Mouse (Mus musculus) embryonic stem cell, embryonic (primary cell): ENCODE results near the gene Synrg.

Experiments
- CTCF ChIA-PET, 4 experiments: fragments of 300-600 bp in 2 of 4; fragments of 350-600 bp in 2 of 4; sonication (Branson Sonifier 250); formaldehyde crosslinking; loops; one replicate each; lab custom pipeline; 2022; ENCODE audit warnings: inconsistent platforms in 2 of 4; lab: Charles Lee
- POLR2A ChIA-PET, 4 experiments: fragments of 300-600 bp in 2 of 4; fragments of 350-600 bp in 2 of 4; sonication (Branson Sonifier 250); formaldehyde crosslinking; loops; one replicate each; lab custom pipeline; 2022; ENCODE audit warnings: antibody characterized with exemption in 4 of 4, inconsistent platforms in 1 of 4; lab: Charles Lee

Gene Synrg

DNA sequence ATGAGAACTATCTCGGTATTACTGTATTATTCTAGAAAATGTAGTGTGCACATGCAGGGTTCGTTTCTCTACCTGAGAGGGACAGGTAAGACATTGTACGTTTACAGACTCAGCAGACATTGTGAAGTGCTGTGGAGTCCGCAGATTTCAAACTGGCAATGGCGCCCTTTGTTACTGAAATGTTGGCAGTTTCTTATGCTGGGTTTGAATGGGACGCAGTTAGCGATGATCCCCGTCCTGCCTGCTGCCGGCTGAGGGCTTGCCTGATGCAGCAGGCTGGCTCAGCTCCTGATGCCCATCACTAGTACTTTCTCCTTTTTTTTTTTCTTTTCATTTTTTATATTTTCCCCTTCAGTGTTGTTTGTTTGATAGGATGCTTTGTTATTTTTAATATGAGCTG is 46.2 kb downstream of the Synrg start:
- CTCF ChIA-PET, result interaction anchor here in 2 of 4 experiments (0.8 to 1.9 kb wide), 2 partner anchors 7 to 10 kb away, joined by 3 to 6 read pairs; no protein-coding TSS in a partner anchor
- POLR2A ChIA-PET, result interaction anchor here in 2 of 4 experiments (0.5 to 1.4 kb wide), 6 partner anchors 9 to 19 kb away, joined by 3 to 6 read pairs (median 3); no protein-coding TSS in a partner anchor

DNA sequence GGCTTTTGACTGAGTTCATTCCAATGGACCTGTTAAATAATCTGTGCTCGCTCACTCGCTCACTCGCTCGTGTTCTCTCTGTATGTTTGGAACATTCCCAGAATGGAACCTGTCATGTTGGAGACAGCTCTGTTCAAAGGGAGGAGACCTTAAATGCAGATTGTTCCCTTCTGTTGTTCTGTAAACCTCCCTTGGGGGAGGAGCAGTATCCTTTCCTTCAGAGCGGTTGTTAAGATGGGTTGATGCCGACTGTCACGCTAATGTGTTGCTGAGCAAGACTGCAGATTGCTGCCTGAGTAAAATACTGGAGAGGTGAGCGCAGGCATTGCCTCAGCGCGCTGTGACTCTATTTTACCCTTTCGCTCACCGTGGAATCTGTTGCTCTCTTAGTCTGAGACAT is 46.8 kb downstream of the Synrg start:
- POLR2A ChIA-PET, result interaction anchor here in 1 of 4 experiments (0.5 kb wide), 1 partner anchor 10 kb away, joined by 3 read pairs; no protein-coding TSS in a partner anchor

DNA sequence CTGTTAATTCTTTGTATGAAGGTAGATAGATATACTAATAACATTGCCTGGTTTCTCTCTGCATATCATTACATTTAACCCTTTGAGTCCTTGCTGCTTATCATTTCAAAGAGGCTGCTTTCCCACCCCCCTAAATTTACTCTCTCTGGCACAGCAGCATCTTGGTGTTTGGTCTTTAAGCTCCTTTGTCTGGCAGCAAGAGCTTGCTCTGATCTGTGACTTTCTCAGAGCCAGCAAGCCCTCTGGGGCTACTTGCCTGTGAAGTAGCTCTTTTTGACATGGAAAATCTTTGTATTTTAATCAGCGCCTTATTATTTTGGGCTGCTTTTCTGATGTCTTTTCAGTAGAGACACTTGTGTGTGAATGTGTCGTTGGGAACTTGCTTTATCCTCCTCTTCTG is 47.3 kb downstream of the Synrg start:
- ChIA-PET CTCF (interaction anchor here in 1 of 4 experiments (0.9 kb wide), 1 partner anchor 20 kb away, joined by 21 read pairs; no protein-coding TSS in a partner anchor), POLR2A (interaction anchor here in 1 of 4 experiments (0.7 to 1.2 kb wide), 3 partner anchors 12 to 211 kb away, joined by 4 to 8 read pairs (median 5); no protein-coding TSS in a partner anchor)

More for the DNA sequence above, 46.8 kb downstream of the Synrg start:
- CTCF ChIA-PET, result interaction anchor here in 2 of 4 experiments (0.8 to 0.9 kb wide), 2 partner anchors 11 to 21 kb away, joined by 3 to 21 read pairs; no protein-coding TSS in a partner anchor

DNA sequence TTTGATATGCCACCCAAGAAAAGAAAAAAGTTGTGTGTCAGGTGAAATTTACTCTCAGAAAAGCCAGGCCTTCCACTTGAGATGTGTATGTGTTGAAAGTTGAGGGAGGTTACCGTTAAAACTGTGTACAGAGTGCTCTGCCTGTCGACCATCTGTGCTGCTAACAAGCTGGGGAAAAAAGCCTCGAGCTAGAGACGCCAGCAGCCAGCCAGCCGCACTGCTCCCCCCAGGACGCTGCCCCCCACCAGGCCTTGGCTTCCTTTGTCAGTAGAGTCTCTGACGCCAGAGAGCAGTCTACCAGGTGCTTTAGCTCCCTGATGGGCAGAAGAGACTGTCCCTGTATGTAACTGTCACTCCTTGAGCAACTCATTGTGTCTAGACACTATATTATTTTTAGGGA is 48.9 kb downstream of the Synrg start:
- POLR2A ChIA-PET, result no interaction called here
- CTCF ChIA-PET, result no interaction called here

DNA sequence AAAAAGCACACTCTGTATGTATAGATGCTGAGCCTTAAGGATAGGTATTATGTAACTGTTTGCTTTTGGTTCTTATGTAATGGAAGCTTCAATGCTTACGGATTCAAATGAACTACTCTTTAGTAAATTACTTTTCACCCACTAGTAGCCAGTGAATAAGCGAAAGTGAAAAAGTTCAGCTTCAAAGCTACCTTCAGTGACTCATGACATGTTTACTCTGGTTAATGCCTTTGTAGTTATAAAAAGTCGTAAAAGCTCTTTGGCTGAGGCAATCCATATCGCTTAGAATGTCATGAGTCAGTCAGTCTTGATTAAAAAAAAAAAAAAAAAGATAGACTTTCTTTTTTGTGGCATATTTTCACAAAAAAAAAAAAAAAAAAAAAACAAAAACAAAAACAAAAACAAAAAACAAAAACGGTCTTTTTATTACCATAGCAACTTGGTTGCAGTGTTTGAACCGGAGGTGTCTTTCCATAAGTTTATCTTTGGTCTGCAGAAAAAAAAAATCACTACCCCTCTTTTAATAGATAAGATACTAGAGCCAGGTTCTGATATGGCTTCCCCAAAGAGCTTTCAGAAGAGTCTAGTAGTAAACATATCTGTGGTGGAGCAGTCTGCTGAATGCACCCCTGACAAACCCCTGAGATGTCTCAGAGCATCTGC is 52.0 kb downstream of the Synrg start:
- CTCF ChIA-PET, result no interaction called here
- POLR2A ChIA-PET, result interaction anchor here in 2 of 4 experiments (0.7 to 1.4 kb wide), 3 partner anchors 11 to 803 kb away, joined by 3 to 8 read pairs (median 3); partner anchors contain the start of gene Ddx52 (in 1 of the 2)

DNA sequence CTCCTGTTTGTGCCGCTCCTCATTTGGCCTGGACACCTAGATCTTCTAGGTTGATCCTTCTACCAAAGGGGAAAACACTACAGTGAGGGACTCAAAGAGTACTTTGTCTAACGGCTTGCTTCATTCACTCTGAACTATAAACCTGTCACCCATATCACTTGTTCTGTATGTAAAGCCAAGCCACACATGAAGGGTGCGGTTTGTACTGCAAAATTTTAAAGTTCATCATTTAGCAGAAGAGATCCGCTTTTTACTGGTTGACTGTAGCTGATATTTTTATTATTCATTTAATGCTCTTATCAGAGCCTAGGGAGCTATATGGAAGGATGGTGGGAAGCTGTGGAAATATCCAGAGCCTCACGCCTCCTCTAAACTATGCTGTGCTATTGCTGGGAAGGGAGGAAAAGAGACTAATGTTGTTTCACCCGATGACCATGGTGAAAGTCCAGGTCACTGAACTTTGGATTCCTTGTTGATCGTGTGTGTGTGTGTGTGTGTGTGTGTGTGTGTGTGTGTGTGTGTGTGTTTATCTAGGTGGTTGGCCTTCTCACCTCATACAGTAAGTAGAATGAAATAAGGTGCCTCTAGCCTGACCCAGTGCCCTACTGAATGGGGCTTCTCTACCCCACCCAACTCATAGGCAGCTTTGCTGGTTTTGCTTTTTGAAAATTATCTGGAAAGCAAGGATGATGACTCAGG is 52.7 kb downstream of the Synrg start:
- ChIA-PET CTCF (interaction anchor here in 3 of 4 experiments (0.6 to 1.7 kb wide), 4 partner anchors 8 to 43 kb away, joined by 3 to 8 read pairs (median 5); no protein-coding TSS in a partner anchor), POLR2A (interaction anchor here in 2 of 4 experiments (0.7 to 1.4 kb wide), 5 partner anchors 8 to 112 kb away, joined by 3 to 4 read pairs (median 3); partner anchors contain the start of genes Acaca (in 1 of the 2), Ddx52 (in 1 of the 2) and Tada2a (in 1 of the 2))

DNA sequence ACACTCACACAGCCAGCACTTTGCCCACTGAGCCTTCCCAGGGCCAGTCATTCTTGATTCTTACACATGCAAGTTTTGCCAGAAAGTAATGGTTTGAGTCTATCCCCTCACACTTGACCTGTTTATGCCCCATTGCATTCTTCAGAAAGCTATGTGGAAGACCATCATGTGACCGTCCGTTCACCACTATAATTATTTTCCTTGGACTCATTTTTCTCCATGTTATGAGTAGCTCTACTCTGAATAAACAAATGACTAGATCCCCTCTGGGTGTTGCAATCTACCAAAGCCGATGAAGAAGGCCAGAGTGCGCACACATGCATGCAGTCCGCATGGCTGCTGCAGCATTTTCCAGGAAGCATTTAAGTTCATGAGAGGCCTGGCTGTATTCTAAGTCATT is 63.0 kb downstream of the Synrg start:
- CTCF ChIA-PET, result no interaction called here

DNA sequence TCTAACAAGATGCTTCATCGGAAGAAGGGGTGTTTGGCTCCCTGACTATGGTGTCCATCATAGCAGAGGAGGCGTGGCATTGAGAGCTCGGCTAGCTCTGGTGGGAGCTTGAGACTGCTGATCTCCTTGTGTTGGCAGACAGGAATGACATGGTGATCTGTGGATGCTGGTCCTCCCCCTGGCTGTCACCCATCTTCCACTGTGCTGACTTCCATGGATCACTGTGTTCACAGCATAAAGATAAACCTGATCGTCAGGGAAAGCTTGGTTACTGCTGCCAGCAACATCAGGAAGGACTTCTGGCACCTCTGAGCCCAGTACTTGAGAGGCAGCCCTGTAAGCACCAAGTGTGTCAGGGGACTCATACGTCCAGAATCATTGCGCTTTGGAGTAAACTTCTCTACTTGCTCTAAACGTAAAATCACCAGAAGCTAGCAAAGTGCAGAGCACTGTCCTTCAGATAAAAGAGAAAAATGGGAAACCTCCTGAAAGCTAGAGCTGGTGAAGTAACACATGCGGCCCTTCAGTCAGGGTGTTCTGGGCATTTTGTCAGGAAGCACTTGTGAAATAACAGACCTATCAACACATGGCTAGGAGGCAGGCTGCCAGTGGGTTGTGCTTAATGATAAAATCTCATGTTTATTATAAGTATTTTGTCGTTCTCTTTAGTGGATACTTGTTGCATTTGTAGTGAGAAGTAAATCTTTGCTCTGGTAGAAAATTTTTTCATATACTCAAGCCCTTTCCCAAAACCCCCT is 64.2 kb downstream of the Synrg start:
- ChIA-PET POLR2A (interaction anchor here in 2 of 4 experiments (0.5 to 1.6 kb wide), 5 partner anchors 10 to 68 kb away, joined by 3 to 5 read pairs (median 3); no protein-coding TSS in a partner anchor), CTCF (interaction anchor here in 2 of 4 experiments (0.6 to 1.6 kb wide), 4 partner anchors 16 to 61 kb away, joined by 3 to 4 read pairs (median 3); no protein-coding TSS in a partner anchor)

More for the DNA sequence above, 63.0 kb downstream of the Synrg start:
- POLR2A ChIA-PET, result interaction anchor here in 1 of 4 experiments (1.1 to 1.6 kb wide), 2 partner anchors 11 to 59 kb away, joined by 3 read pairs; no protein-coding TSS in a partner anchor

DNA sequence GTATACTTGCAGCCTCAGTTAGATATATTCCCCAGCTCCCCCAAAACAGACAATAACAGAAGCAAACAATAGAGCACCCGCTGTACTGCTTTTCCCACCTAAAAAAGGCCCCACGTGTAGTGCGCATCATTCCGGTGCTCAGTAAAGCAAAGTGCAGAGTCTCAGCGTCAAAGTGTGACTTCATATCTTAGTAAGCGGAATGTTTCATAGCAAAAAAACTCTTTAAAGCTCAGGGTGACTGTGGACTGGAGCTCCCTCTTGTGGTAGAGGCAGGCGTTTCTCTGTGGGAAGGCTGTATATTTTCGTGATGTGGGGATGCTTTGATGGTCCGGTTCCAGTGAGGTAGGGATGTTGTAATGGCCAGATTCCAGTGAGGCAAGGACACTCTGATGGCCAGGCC is 67.7 kb downstream of the Synrg start:
- CTCF ChIA-PET, result interaction anchor here (0.5 to 2.5 kb wide), 51 partner anchors 8 to 475 kb away, joined by 3 to 21 read pairs (median 3); partner anchors contain the start of gene Ddx52 (in 1 of the 4)
- POLR2A ChIA-PET, result interaction anchor here in 2 of 4 experiments (0.8 to 1.2 kb wide), 6 partner anchors 14 to 66 kb away, joined by 3 to 4 read pairs (median 3); no protein-coding TSS in a partner anchor

DNA sequence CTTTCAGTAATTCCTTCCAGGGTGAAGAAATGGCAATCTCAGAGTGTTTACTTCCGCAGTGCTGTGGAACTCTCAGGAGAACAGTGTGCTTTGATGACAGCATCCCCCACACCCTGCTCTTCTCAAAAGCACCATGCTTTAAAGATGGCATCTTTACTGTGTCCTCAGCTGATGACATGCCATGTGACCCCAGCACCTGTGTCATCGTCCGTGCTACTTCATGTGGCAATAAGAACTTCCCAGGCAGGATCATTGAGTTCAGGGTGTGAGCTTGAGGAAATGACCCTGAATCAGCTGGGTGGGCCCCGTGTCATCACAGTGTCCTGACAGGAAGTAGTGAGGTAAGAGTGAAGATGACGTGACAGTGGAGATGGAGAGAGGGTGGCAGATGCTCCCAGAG is 68.3 kb downstream of the Synrg start:
- CTCF ChIA-PET, result interaction anchor here (0.6 to 2.5 kb wide), 32 partner anchors 9 to 476 kb away, joined by 3 to 21 read pairs (median 5); partner anchors contain the start of gene Ddx52 (in 1 of the 4)
- POLR2A ChIA-PET, result interaction anchor here in 2 of 4 experiments (1.2 kb wide), 4 partner anchors 22 to 33 kb away, joined by 3 to 4 read pairs (median 4); no protein-coding TSS in a partner anchor

DNA sequence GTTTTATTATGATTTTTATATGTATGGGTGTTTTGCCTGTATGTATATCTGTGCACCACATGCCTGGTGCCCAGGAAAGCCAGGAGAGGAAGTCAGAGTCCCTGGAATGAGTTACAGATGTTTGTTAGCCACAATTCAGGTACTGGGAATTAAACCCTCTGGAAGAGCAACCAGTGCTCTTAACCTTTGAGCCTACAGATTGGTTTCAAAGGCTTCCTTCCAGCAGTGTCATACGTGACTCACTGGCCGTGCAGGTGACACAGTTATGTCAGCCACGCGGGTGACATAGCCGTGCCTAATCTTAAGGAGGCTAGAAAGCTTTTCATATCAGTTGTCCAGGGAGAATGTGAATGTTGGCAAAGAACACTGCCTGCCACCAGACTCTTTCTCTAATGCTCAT is 69.4 kb downstream of the Synrg start:
- POLR2A ChIA-PET, result no interaction called here

DNA sequence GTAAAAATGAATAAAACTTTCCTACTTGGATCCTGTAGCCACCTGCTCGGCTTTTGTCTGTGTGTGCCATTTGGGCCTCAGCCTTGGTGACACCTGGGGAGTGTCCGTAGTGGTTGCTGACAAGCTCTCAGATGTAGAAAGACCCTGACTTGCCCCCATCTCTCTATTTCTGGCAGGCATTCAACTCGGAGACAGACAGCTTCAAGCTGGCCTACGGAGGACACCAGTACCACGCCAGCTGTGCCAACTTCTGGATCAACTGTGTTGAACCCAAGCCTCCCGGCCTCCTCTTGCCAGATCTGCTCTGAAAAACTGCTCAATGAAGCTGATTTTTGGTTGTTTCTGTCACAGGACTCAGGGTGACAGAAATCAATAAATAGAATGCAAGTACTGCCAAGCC is 76.4 kb downstream of the Synrg start:
- ChIA-PET POLR2A (no interaction called here), CTCF (no interaction called here)

More for the DNA sequence above, 69.4 kb downstream of the Synrg start:
- CTCF ChIA-PET, result interaction anchor here in 1 of 4 experiments (2.5 kb wide), 1 partner anchor 248 kb away, joined by 13 read pairs; no protein-coding TSS in a partner anchor

DNA sequence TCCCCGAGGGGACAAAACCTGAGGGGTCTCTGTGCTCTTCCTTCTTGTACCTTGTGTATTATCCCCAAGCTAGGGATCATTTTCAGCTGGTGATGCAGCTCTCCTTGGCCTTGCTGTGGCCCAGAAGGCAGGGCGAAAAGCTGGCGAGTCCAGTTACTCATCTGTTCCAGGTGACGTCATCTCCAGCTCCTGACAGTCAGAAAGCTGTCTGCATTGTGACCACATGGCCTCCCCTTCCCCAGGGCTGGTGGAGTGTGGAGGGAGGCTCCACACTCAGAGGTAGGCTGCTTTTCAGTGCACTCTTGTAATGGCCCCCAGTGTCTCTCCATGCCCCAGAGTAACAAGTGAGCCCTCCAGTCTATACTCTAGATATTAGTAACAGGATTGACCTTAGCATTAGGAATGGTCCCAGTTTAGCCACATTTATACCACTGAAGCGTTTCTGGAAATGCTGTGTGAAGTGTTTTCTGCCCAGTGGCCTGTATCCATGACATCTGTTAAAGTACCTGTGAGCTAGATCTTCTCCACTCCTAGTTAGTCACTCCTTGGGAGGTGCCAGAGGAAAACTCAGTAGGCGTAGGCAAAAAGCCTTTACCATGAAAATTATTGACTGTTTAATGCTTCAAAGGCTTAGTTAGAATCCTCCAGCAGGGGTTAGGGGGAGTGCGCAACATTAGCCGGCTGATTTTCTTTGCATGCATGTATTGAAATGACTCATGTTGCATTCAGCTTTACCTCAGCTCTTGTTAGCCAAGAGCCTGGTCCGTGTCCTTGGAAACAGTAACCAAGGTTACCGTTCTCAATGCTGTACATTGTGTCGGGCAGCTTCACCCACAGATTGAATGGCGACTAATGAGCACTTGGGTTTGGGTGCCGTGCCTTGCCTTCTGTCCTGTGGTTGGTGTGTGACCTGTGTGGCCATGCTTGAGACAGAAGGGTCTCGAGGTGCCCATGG is 78.9 kb downstream of the Synrg start:
- CTCF ChIA-PET, result interaction anchor here in 3 of 4 experiments (0.5 to 2.1 kb wide), 5 partner anchors 11 to 721 kb away, joined by 3 to 7 read pairs (median 6); no protein-coding TSS in a partner anchor
- POLR2A ChIA-PET, result interaction anchor here in 1 of 4 experiments (0.7 to 1.3 kb wide), 6 partner anchors 8 to 525 kb away, joined by 3 to 5 read pairs (median 3); no protein-coding TSS in a partner anchor

DNA sequence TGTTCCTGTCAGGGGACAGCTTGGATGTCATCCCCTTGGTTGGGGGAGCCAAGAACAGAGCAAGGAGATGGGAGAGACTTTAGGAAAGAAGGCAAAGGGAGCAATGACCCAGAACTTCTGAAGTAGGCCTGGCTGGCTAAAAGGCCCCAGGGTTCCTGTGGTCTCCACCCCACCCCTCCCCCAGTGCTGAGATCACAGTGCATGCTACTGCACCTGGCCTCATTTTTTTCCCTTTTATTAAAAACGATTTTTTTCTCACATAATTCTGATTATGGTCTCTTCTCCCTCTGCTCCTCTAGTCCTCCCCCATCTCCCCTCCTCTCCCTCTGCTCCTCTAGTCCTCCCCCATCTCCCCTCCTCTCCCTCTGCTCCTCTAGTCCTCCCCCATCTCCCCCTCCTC is 80.8 kb downstream of the Synrg start:
- POLR2A ChIA-PET, result no interaction called here
- CTCF ChIA-PET, result interaction anchor here in 1 of 4 experiments (1.3 kb wide), 1 partner anchor 9 kb away, joined by 3 read pairs; no protein-coding TSS in a partner anchor

DNA sequence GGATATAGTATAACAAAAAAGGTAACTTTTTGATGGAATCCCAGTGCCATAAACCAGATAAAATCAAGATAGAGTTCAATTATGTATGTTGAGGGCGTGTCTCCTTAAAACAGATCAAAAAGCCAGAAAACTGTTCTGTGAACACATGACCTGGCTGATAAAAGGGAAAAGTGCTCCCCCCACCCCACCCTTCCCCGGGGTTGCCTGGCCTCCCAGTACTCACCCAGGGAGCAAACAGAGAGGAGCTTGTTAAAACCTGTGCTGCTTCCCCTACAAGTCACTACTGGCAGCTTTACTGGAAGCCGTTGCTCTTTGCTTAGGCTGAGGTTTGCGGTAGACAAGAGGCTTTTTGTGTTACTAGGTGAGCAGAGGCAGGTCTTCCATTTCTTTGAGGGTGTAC is 83.0 kb downstream of the Synrg start:
- ChIA-PET CTCF (interaction anchor here in 2 of 4 experiments (0.6 to 2.0 kb wide), 3 partner anchors 16 to 262 kb away, joined by 3 to 9 read pairs (median 4); no protein-coding TSS in a partner anchor), POLR2A (interaction anchor here in 2 of 4 experiments (0.6 to 1.9 kb wide), 7 partner anchors 11 to 1288 kb away, joined by 3 to 6 read pairs (median 3); no protein-coding TSS in a partner anchor)

DNA sequence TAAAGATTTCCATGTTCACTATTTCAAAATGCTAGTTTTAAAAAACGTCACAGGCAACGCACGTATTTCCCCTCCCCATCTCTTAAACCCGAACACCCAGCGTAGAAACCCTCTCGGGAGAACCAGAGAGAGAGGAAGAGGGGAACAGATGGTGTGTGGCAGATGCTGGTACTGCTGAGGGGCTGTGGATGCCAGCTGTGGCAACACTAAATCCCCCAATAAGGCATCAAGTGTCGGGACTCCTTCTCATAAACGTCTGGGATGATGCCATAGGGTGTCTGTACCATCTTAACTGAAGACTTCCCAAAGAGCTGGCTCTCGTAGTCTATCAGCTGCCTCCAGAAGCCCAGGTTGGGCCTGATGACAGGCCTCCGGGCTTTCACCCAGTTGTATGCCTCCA is 84.2 kb downstream of the Synrg start:
- ChIA-PET POLR2A (interaction anchor here in 1 of 4 experiments (1.4 to 1.9 kb wide), 3 partner anchors 10 to 19 kb away, joined by 3 to 6 read pairs (median 4); no protein-coding TSS in a partner anchor), CTCF (interaction anchor here in 1 of 4 experiments (0.7 to 2.0 kb wide), 2 partner anchors 17 to 20 kb away, joined by 3 to 9 read pairs; no protein-coding TSS in a partner anchor)
